In the genomic region with DNA sequence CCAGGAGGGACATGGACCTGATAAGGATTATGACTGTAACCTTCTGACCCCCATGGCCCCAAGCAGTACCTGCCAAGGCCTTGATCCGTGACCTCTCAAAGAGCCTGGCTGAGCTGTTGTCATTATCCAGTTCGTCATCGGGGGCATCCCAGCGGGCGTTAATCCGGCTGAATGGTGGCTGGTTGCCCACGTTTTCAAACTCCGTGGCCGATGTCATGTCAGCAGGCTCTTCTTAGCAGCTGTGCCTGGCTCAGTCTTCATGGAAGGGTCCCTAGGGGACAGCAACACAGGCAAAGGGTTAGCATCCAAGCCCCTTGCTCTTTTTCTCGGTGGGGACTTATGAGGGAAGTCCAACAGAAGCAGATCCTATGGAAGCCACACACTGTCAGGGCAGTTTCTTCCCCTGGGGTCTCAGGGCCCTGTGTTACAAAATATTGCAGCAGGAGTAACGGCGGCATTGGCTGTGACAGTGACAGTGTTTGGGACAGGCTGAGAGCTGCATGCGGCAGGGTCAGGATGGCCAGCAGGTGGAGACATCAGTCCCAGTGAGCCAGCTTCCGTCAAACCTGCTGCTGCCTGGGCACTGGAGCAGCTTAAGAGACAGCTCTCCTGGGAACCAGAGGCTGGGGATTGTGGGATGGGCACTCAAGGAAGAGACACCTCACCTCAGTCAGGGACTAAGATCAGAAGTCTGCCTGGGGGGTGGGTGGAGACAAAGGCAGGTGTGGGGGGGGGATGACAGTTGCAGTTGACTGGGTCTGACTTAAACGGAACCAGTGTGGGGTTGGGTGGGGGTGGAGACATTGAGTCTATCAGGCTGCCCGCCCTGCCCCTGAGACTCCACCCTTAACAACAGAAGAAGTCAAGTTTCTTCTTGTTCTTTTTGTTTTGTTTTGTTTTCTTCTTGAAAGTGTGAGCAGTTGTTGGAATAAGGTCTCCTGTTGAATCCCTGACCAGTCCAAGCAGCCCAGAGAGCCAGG, we compare ENCODE assay signal across 8 mouse cellular contexts.
DNase-seq lines count a peak whose midpoint lies in the region; ATAC-seq lines count a peak whose summit lies in the region.

No protein-coding gene starts in this region.

- peak; percentile 87; the same call in 1 of the 2 replicates for ATAC-seq in frontal cortex, adult (ENCODE audit: low TSS enrichment)

- intact Hi-C loops in heart, postnatal 36 days (cut with DNase I): loop anchor here (2.0 kb wide), 2 partner anchors 69 to 155 kb away; no protein-coding TSS in a partner anchor

- peak; percentile 25 for DNase-seq in R1 (ENCODE audit: low read depth, low spot score)
- peak; percentile 87 to 89 for DNase-seq in cerebellum, adult 18-20 months
- peak; percentile 53 to 62 for DNase-seq in heart, postnatal 36 days
- peak; percentile 51 to 60 for DNase-seq in layer of hippocampus, adult 8-10 months (ENCODE audit: low spot score in 2 of 2)
- DNase-seq in lung, postnatal 36 days: peak; percentile 75
- peak; percentile 84 for DNase-seq in retina, embryonic 14.5 days (ENCODE audit: low spot score)
- DNase-seq in urinary bladder, adult 2 months (ENCODE audit: low spot score): peak; percentile 34

Comparison
In these comparisons a context has a peak if more than half of its experiments do, and no peak if none do; other contexts are left out.
1. Peak in every context shown above with its lines: DNase-seq and ATAC-seq.
2. DNase-seq: peak in every context shown above with its lines; median percentile 88 in cerebellum, adult 18-20 months; 84 in retina, embryonic 14.5 days; 75 in lung, postnatal 36 days; 58 in heart, postnatal 36 days; 56 in layer of hippocampus, adult 8-10 months; 34 in urinary bladder, adult 2 months; 25 in R1.